Mouse (Mus musculus) gastrocnemius, postnatal 4 days (tissue): ENCODE measurements around the gene Fam78a. TPM values are rescaled to one million over a fixed set of nuclear protein-coding genes. Genes with fewer than 3 reads are reported as not detected.

Experiments
- DNase-seq, 2 experiments: peaks; one replicate each; pipeline ENCODE4 v3.0.0; 2021 to 2022; ENCODE audit warnings: low spot score in 2 of 2, mixed read lengths in 2 of 2
- total RNA-seq, 2 experiments: library from RNA; stranded (reverse); gene quantifications; 2 replicates each; pipeline ENCODE4 v1.2.3; 2021

Fam78a gene
- total RNA-seq, 2 experiments from 2014 or later, result 28.7 to 30.0 TPM

- no peak for DNase-seq
Measured at GRCm38 (mm10) chr2:32070747-32071146, 13.9 kb downstream of the Fam78a start.

- DNase-seq, result no peak
Measured at GRCm38 (mm10) chr2:32068811-32069607, 15.6 kb downstream of the Fam78a start.

- no peak for DNase-seq
Measured at GRCm38 (mm10) chr2:32066005-32066404, 18.7 kb downstream of the Fam78a start.

GRCm38 (mm10) chr2:32065371-32065791 is 19.3 kb downstream of the Fam78a start:
- DNase-seq, result no peak

GRCm38 (mm10) chr2:32064913-32065312 is 19.7 kb downstream of the Fam78a start:
- DNase-seq, result peak in 1 of 2 experiments; percentile 58

GRCm38 (mm10) chr2:32063451-32064151 is 21.1 kb downstream of the Fam78a start:
- no peak for DNase-seq

- no peak for DNase-seq
Measured at GRCm38 (mm10) chr2:32062626-32063410, 21.8 kb downstream of the Fam78a start.

GRCm38 (mm10) chr2:32061722-32062505 is 22.7 kb downstream of the Fam78a start:
- DNase-seq, result no peak

- no peak for DNase-seq
Measured at GRCm38 (mm10) chr2:32061189-32061588, 23.5 kb downstream of the Fam78a start.

- no peak for DNase-seq
Measured at GRCm38 (mm10) chr2:32060228-32060805, 24.3 kb downstream of the Fam78a start.

- no peak for DNase-seq
Measured at GRCm38 (mm10) chr2:32059613-32060012, 25.0 kb downstream of the Fam78a start.

GRCm38 (mm10) chr2:32058716-32059115 is 25.9 kb downstream of the Fam78a start:
- no peak for DNase-seq

GRCm38 (mm10) chr2:32058241-32058640 is 26.4 kb downstream of the Fam78a start:
- DNase-seq, result no peak

- no peak for DNase-seq
Measured at GRCm38 (mm10) chr2:32057794-32058193, 26.9 kb downstream of the Fam78a start.

- DNase-seq, result no peak
Measured at GRCm38 (mm10) chr2:32057360-32057759, 27.3 kb downstream of the Fam78a start.

- DNase-seq, result peak in 1 of 2 experiments; percentile 50
Measured at GRCm38 (mm10) chr2:32056524-32056923, 28.1 kb downstream of the Fam78a start.

GRCm38 (mm10) chr2:32055357-32055965 is 29.2 kb downstream of the Fam78a start:
- no peak for DNase-seq

GRCm38 (mm10) chr2:32052418-32052817 is 32.2 kb downstream of the Fam78a start:
- no peak for DNase-seq

- DNase-seq, result no peak
Measured at GRCm38 (mm10) chr2:32051791-32052190, 32.9 kb downstream of the Fam78a start.

GRCm38 (mm10) chr2:32047323-32047722 is 37.3 kb downstream of the Fam78a start:
- DNase-seq, result no peak
